Mouse (Mus musculus) lung, postnatal 0 days (tissue): ENCODE results near the gene Ppp1r3g.

Experiments used
- CTCF ChIP-seq: IDR thresholded peaks from 2 replicates; pipeline ENCODE4 v1.5.1; 2016; ENCODE audit warnings: antibody characterized with exemption, mild to moderate bottlenecking
- EP300 ChIP-seq: IDR thresholded peaks from 2 replicates; pipeline ENCODE4 v1.6.1; 2016; ENCODE audit warnings: antibody characterized with exemption, mild to moderate bottlenecking, control low read depth

DNA sequence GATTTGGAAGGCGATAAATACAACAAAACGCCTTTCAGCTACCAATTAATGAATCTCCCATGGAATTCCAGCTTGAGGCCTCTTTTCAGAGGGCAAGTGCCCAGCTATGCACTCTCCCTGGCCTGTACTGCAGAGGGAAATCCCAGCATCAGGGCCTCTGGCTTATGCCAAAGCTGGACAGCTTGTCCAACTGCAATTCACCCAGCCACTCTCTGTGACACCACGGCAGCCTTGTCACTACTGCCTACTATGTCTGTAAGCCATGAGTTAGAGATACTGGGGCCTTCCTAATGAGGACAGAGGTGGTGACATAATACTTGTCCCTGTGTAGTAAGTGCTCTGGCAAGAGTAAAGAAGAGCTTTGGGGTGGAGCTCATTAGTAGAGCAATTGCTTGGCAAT is 30.7 kb downstream of the Ppp1r3g start:
- no peak for TF ChIP-seq CTCF
- TF ChIP-seq EP300 = no peak
